Mouse (Mus musculus): ENCODE measurements around the gene Trim6. TPM values are rescaled to one million over a fixed set of nuclear protein-coding genes. Genes with fewer than 3 reads are reported as not detected.

The Trim6 gene
- 0.20 and 0.31 TPM in 2 replicates for polyA plus RNA-seq (2015; fragmentation: Nextera tagmentation; extraction: Ambion mirVana)

DNA sequence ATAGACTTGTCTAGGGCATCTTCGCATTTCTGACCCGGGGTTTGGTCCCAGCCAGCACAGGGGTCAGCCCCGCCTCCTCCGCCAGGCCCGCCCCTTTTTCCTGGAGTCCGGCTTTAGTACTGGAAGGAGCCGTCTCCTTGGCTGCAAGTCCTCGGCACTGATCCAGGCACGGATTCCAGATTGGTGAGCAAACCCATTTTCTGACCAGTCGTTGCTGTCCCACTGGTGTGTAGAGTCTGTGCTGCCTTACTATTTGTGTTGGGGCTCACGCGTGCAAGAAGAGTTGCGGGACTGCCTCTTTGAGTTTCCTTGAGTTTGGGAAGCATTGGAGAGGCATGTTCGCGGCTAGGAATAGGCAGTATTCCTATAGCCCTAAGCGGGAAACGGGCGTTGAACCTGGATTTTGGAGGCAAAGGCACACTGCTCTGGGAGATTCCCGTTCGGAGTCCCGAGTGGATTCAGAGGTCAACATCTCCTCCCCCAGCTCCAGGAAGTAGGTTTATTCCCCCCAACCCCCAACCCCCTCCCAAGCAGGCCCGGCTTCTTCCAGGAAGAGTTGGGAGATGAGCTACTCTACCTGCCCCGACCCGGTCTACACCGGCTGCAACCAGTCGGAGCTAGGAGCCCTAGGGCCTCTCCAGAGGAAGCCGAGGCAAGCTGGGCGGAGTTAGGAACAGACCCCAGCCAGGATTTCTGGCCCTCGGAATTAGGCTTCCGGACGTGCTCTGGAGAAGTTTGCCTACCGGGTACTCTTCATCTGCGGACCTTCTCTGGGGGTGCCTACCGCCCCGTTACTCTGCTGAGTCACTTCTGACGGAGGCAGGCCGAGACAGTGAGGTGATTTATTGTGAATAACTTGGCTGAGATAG, at the start of gene Trim6:
Trim6 (plus strand) TSS at position 93 of the 869 bp plus-strand sequence.

GRCm38 (mm10) chr7:104183292-104183691, 35.3 kb upstream of the Trim6 start, which contains the start of gene Olfr648:
Olfr648 (minus strand) TSS chr7:104183392.

DNA sequence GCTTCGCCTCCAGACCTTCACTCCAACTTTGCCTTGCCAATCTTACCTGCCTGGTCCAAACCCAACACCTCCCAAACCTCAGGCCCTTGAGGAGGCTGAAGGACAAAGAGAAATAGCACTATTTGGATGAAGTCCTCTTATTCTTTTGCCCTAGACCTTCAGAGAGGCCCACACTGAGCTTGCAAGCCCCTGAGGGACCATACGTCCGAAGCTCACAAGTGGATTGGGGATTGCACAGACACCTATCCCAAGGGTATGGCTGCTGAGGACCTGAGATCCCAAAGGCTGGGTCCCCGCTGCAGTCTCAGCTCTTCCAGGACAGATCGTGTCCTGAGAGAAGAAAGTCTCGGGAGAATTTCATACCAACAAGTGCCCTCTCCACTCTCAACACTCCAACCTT, 22.7 kb upstream of the Trim6 start, which contains the start of gene Olfr649:
Olfr649 (minus strand) TSS at position 101 of the 400 bp plus-strand sequence.

DNA sequence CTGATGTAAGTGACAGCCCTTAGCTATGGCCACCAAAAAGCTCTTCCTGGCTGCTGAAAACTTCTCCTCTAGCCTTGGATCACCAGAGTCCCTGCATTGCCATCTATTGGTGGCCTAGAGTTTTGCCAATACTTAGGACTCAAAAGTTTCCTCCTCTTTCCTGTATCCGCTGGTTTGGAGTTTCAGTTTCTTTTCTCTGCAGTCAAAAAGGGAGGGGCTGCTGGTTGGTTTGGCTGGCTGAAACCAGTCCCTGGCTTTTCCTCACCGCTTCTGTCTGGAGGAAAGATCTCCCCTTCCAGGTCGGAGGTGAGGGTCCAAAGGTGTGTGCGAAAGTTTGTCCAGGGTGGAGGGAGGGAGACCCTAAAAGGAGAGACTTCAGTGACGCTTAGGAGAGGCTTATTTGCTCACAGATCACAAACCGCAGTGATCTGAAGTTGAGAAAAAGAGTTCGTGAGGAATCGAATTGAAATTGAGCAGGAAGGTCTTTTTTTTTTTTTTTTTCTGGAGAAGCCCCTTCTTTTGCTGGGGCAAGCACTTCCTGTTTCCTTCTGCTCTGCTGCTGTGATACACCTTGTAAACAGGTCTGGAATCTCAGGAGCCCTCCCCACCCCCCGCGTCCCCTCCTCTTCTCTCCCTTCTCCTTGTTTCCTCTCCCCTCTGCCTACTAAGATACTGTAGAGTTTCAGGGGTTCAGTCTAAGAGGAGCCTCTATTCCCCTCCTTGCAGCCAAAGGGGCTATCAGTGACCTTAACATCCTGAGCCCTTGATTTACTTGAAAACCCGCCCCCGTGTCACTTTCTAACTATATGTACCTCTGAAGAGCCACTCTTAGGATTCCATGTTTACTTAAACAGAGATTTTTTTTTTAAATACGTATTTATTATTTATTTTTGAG, 25.9 kb downstream of the Trim6 start, which contains the start of gene Trim34a:
Trim34a (plus strand) TSS at position 171 of the 895 bp plus-strand sequence.

Other genes with a start within 250 kb of the Trim6 start
- not detected in 2 replicates for gene Olfr635, start 247.6 kb upstream of the Trim6 start, polyA plus RNA-seq (2015; fragmentation: Nextera tagmentation; extraction: Ambion mirVana)
- not detected in 2 replicates for gene Olfr638, start 220.0 kb upstream of the Trim6 start, polyA plus RNA-seq (2015; fragmentation: Nextera tagmentation; extraction: Ambion mirVana)
- 0.04 TPM in 1 of 2 replicates, not detected in the other for gene Olfr639, start 201.5 kb upstream of the Trim6 start, polyA plus RNA-seq (2015; fragmentation: Nextera tagmentation; extraction: Ambion mirVana)
- gene Olfr640, start 193.2 kb upstream of the Trim6 start, polyA plus RNA-seq (2015; fragmentation: Nextera tagmentation; extraction: Ambion mirVana) = not detected in 2 replicates
- gene Olfr641, start 183.3 kb upstream of the Trim6 start, polyA plus RNA-seq (2015; fragmentation: Nextera tagmentation; extraction: Ambion mirVana) = not detected in 2 replicates
- gene Olfr642, start 166.1 kb upstream of the Trim6 start, polyA plus RNA-seq (2015; fragmentation: Nextera tagmentation; extraction: Ambion mirVana) = not detected in 2 replicates
- gene 4930516K23Rik, start 157.3 kb upstream of the Trim6 start, polyA plus RNA-seq (2015; fragmentation: Nextera tagmentation; extraction: Ambion mirVana) = not detected in 2 replicates
- not detected in 2 replicates for gene Olfr644, start 146.9 kb upstream of the Trim6 start, polyA plus RNA-seq (2015; fragmentation: Nextera tagmentation; extraction: Ambion mirVana)
- not detected in 2 replicates for gene Olfr645, start 133.3 kb upstream of the Trim6 start, polyA plus RNA-seq (2015; fragmentation: Nextera tagmentation; extraction: Ambion mirVana)
- not detected in 2 replicates for gene Olfr646, start 113.9 kb upstream of the Trim6 start, polyA plus RNA-seq (2015; fragmentation: Nextera tagmentation; extraction: Ambion mirVana)
- gene Ubqln5, start 89.0 kb upstream of the Trim6 start, polyA plus RNA-seq (2015; fragmentation: Nextera tagmentation; extraction: Ambion mirVana) = not detected in 2 replicates
- gene Olfr643, start 81.4 kb upstream of the Trim6 start, polyA plus RNA-seq (2015; fragmentation: Nextera tagmentation; extraction: Ambion mirVana) = not detected in 2 replicates
- gene Ubqln3, start 75.5 kb upstream of the Trim6 start, polyA plus RNA-seq (2015; fragmentation: Nextera tagmentation; extraction: Ambion mirVana) = not detected in 2 replicates
- not detected in 2 replicates for gene Ubqlnl, start 68.2 kb upstream of the Trim6 start, polyA plus RNA-seq (2015; fragmentation: Nextera tagmentation; extraction: Ambion mirVana)
- not detected in 2 replicates for gene Olfm5, start 54.0 kb upstream of the Trim6 start, polyA plus RNA-seq (2015; fragmentation: Nextera tagmentation; extraction: Ambion mirVana)
- gene Olfr648, start 35.4 kb upstream of the Trim6 start, polyA plus RNA-seq (2015; fragmentation: Nextera tagmentation; extraction: Ambion mirVana) = 0.32 and 0.45 TPM in 2 replicates
- not detected in 2 replicates for gene Olfr649, start 22.8 kb upstream of the Trim6 start, polyA plus RNA-seq (2015; fragmentation: Nextera tagmentation; extraction: Ambion mirVana)
- gene Trim34a, start 25.7 kb downstream of the Trim6 start, polyA plus RNA-seq (2015; fragmentation: Nextera tagmentation; extraction: Ambion mirVana) = 1.3 and 1.4 TPM in 2 replicates
- 0.31 and 0.55 TPM in 2 replicates for gene Trim5, start 69.3 kb downstream of the Trim6 start, polyA plus RNA-seq (2015; fragmentation: Nextera tagmentation; extraction: Ambion mirVana)
- gene Trim12a, start 96.7 kb downstream of the Trim6 start, polyA plus RNA-seq (2015; fragmentation: Nextera tagmentation; extraction: Ambion mirVana) = 2.7 and 2.9 TPM in 2 replicates
- not detected in 2 replicates for gene Trim34b, start 110.7 kb downstream of the Trim6 start, polyA plus RNA-seq (2015; fragmentation: Nextera tagmentation; extraction: Ambion mirVana)
- 0.89 and 0.90 TPM in 2 replicates for gene Trim12c, start 134.6 kb downstream of the Trim6 start, polyA plus RNA-seq (2015; fragmentation: Nextera tagmentation; extraction: Ambion mirVana)
- gene Trim30b, start 151.1 kb downstream of the Trim6 start, polyA plus RNA-seq (2015; fragmentation: Nextera tagmentation; extraction: Ambion mirVana) = 0.11 and 0.21 TPM in 2 replicates
- gene Trim30c, start 182.0 kb downstream of the Trim6 start, polyA plus RNA-seq (2015; fragmentation: Nextera tagmentation; extraction: Ambion mirVana) = 0.13 and 0.17 TPM in 2 replicates
- gene Trim30a, start 246.4 kb downstream of the Trim6 start, polyA plus RNA-seq (2015; fragmentation: Nextera tagmentation; extraction: Ambion mirVana) = 1.1 and 1.9 TPM in 2 replicates

Data from neural tube, postnatal 0 days (tissue).